Mouse (Mus musculus): ENCODE data around the gene H2-M9. TPM values are rescaled to one million over a fixed set of nuclear protein-coding genes. Genes with fewer than 3 reads are reported as not detected.

Gene H2-M9
- not detected for polyA plus RNA-seq (2017; shearing (Covaris generic))

DNA sequence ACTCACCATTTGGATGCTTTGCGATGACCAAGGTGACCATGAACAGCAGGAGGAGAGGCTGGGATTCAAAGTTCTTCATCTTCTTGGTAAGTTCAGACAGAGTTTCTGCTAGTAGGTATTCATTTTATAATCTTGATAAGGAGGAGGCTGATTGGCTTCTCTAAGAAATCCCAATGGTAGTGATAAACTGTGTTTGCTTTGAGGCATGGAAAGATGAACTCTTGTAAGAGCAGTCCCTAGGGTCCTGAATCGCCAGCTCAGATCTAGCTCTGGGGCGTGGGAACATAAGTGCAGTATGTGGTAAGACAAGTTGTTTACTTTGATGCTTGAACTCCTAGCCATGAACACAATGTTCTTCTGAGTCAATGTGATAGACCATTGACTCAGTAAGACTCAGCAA, at the start of gene H2-M9:
Gene H2-M9 (minus strand): TSS at position 101 of the 400 bp plus-strand sequence.
- no peak for ATAC-seq

GRCm38 (mm10) chr17:36672119-36672518, 29.7 kb upstream of the H2-M9 start, which contains the start of gene H2-M1:
H2-M1 (minus strand) TSS chr17:36672219.
- ATAC-seq = no peak

Other genes starting within 250 kb of the H2-M9 start
- gene H2-M10.4, start 180.3 kb downstream of the H2-M9 start, polyA plus RNA-seq (2017; shearing (Covaris generic)) = not detected
- not detected for gene H2-M11, start 95.6 kb downstream of the H2-M9 start, polyA plus RNA-seq (2017; shearing (Covaris generic))
- gene H2-M1, start 29.6 kb upstream of the H2-M9 start, polyA plus RNA-seq (2017; shearing (Covaris generic)) = not detected
- not detected for gene H2-M10.5, start 130.2 kb upstream of the H2-M9 start, polyA plus RNA-seq (2017; shearing (Covaris generic))
- not detected for gene H2-M10.6, start 169.5 kb upstream of the H2-M9 start, polyA plus RNA-seq (2017; shearing (Covaris generic))
- 10 to 100 TPM; 59.1 to 61.1 (median 60.5) TPM for gene Trim26, start 194.5 kb upstream of the H2-M9 start, polyA plus RNA-seq (2017; shearing (Covaris generic))
- under 1 TPM; 0.32 to 0.47 (median 0.33) TPM for gene Trim15, start 224.5 kb upstream of the H2-M9 start, polyA plus RNA-seq (2017; shearing (Covaris generic))
- gene Trim10, start 226.9 kb upstream of the H2-M9 start, polyA plus RNA-seq (2017; shearing (Covaris generic)) = not detected
- gene Trim40, start 247.5 kb upstream of the H2-M9 start, polyA plus RNA-seq (2017; shearing (Covaris generic)) = not detected